Mouse (Mus musculus) urinary bladder, postnatal 10 days (tissue): ENCODE measurements around the gene Majin.
A peak's percentile ranks its signal among the peaks of the same experiment; 100 is the strongest.

Experiments
- DNase-seq: peaks from one replicate; pipeline ENCODE4 v3.0.0; 2022; ENCODE audit warnings: low spot score

The Majin gene

DNA sequence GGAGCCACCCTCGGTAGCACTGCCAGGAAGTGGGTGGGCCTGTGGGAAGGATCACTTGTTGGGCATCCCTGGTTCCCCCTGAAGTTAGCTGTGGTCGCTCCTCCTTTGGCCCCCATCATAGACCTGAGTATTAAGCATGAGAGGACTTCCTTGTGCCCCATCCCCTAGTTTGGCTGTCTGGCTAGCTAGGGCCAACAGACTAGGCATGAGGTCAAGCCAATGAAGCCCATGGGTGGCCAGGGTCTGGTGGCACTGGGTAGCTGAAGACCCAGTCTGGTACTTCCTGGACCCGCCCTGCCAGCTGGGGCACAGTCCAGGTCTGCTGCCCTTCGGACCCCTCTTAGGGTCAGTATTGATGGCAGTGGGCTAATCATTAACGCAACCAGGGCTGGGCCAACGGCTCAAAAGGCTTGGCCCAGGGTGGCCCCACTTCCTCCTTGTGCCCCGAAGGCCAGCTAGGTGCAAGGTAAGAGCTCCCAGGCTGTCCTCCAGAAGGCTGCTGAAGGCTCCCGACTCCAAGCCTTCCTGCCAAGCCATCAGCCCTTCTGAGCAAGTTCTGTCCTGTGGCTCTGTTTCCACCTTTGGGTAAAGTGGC lies 78.7 kb downstream of the Majin start:
- DNase-seq, result no peak

GRCm38 (mm10) chr19:6264200-6264599 lies 80.0 kb downstream of the Majin start:
- DNase-seq, result no peak

- DNase-seq, result no peak
These were observed 80.8 kb downstream of the Majin start for GRCm38 (mm10) chr19:6264945-6265344.

DNA sequence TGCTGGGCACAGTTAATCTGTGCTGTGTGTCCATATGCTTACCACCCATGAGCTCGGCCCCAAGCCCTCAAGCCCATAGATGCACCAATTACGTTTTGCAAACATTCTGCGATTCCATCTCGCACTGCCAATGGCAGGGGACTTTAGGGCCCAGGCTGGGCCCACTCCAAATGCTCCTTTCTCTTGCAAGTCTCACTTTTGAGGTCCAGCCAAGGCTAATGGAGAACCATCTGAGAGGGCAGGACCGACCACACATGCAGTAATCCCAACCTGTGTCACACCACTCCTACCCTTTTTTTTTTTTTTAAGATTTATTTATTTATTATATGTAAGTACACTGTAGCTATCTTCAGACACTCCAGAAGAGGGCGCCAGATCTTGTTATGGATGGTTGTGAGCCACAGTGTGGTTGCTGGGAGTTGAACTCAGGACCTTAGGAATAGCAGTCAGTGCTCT lies 81.6 kb downstream of the Majin start:
- no peak for DNase-seq

GRCm38 (mm10) chr19:6267306-6268169 lies 83.3 kb downstream of the Majin start:
- no peak for DNase-seq

GRCm38 (mm10) chr19:6268170-6268528 lies 84.0 kb downstream of the Majin start:
- DNase-seq, result peak; percentile 59

GRCm38 (mm10) chr19:6268670-6269132 lies 84.5 kb downstream of the Majin start:
- no peak for DNase-seq

DNA sequence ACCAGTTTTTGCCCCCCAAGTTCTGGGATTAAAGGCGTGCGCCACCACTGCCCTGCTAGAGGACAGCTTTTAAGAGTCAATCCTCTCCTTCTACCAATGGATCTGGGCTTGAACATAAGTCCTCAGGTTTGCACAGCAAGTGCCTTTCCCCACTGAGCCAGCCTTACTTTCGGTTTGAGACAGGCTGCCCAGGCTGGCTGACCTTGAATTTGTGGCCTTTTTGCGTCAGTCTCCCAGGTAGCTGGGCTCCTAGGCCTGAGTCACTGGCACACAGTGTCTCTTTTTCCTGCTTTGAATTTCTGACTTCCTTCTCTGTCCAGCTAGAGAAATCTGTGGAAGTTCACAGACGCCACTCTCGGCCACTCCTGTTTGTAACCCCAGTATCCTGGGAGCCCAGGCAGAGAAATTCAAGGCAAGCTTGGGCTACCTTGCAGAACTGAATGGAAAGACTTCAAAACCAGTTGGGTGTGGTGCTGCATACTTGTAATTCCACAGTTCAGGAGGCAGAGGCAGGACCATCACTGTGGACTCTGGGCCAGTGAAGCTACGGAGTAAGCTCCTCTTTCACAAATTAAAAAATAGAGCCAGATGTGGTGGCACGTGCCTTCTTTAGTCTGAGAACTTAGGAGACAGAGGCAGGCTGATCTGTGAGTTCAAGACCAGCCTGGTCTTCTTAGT lies 85.7 kb downstream of the Majin start:
- no peak for DNase-seq

DNA sequence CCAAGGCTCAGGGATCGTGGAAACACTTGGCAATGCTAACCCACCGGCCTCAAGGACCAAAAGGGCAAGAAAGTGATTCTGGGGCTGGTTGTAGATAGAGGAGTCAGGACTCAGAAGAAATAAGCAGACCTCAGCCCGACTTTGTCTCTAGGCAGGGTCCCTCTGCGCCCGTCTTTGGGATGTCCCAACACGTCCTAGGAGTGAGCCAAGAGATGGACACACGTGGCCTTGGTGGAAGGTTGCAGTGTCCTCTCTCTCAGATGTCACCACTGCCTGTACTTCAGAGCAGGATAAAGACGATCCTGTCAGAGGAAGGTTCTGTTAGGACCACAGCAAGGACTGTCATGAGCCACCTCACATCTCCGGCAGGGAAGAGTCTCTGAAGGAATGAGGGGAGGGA lies 86.5 kb downstream of the Majin start:
- no peak for DNase-seq

GRCm38 (mm10) chr19:6271206-6271605 lies 87.0 kb downstream of the Majin start:
- no peak for DNase-seq

DNA sequence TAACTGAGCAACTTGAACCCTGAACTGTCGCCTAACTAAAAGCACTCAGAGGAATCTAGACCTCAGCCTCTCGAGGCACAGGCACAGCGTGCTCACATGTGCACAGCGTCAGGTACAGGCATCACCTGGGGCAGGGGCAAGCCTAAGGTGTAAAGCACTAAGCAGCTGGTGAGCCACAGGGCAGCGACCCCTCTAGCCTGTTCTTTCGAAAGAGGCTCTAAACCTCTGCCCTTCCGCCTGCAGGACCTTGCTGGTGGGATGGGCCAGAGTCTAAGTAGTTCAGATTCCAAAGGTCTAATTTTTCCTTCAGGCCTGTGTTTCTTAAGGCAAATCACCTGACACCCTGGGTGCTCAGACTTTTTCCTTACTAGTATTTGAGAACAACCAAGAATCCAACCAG lies 87.9 kb downstream of the Majin start:
- no peak for DNase-seq

- DNase-seq, result no peak
These were observed 88.5 kb downstream of the Majin start for GRCm38 (mm10) chr19:6272738-6273137.

- no peak for DNase-seq
These were observed 89.4 kb downstream of the Majin start for GRCm38 (mm10) chr19:6273592-6273991.
